In the genomic region with DNA sequence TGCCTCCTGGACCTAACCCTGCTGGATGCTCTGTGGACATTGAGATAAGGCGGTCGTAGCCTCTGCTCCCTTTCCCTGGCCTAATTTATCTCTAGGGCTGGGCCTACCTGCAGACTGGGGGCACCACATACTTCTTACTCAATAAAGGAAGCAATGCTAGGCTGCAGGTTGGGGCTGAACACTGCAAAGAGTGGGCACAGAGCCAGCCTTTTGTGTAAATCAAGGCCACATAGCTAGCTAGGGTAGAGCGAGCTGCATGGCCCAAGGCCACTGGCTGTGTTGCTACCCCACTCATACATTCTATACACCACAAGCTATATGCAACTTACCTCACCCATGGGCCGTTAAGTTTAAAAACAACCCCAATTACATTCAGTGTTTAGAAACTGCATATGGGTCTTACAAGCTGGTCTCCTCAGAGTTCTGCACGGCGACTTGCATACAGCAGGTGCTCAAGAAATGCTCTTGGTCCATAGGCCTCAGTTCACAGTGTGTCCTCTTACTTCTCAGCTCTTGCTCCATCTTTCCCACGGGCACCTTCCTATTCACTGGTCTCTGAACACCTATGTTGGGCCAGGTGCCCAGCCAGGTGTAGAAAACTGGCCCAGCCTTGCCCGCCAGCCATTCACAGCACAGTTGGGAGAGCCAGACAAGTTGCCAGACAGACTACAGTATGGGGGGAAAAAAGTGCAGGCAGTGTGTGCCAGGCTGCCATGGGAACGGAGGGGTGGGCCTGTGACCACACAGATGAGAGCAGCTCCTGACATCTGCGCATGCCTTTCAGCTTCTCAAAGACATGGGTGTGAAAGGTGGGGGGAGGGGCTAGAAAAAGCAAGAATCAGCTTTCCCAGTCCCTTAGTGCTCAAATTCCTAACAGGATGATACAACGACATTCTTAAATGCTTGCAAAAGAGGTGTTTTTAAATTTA, we compare ENCODE assay signal across 7 mouse cellular contexts. TPM values are rescaled to one million over a fixed set of nuclear protein-coding genes. Genes with fewer than 3 reads are reported as not detected.
DNase-seq lines count a peak whose midpoint lies in the region; ATAC-seq and TF ChIP-seq lines count a peak whose summit lies in the region.

No protein-coding gene starts in this region.

- no peak overlapping the region for H3K4me2 ChIP-seq in embryonic facial prominence, embryonic 14.5 days (ENCODE audit: low read depth, low read length)
- no peak overlapping the region for H3K4me2 ChIP-seq in limb, embryonic 14.5 days (replicated peaks; ENCODE audit: low read depth, low read length, severe bottlenecking)

- H3K36me3 ChIP-seq in embryonic facial prominence, embryonic 14.5 days (ENCODE audit: control insufficient read depth, insufficient read depth, low read length), result no peaks in the 10 kb centered on the region
- no peaks in the 10 kb centered on the region for H3K36me3 ChIP-seq in kidney, adult 2 months (ENCODE audit: control insufficient read depth, insufficient read depth, low read length)
- no peaks in the 10 kb centered on the region for H3K36me3 ChIP-seq in limb, embryonic 14.5 days (ENCODE audit: control insufficient read depth, insufficient read depth, low read length)

- WGBS in embryonic facial prominence, embryonic 14.5 days, result 69% methylated on average over 11 of the region's 11 CpGs
- WGBS in kidney, adult 2 months, result 78% methylated on average over 11 of the region's 11 CpGs
- 75% methylated on average over 11 of the region's 11 CpGs for WGBS in limb, embryonic 14.5 days
- 76% methylated on average over 11 of the region's 11 CpGs for WGBS in cerebellum, adult 2 months

- no peak overlapping the region for H3K27ac ChIP-seq in embryonic facial prominence, embryonic 14.5 days (replicated peaks; ENCODE audit: low read depth, low read length)
- no peak overlapping the region for H3K27ac ChIP-seq in kidney, adult 2 months (ENCODE audit: insufficient read depth, low read depth, low read length)
- no peak overlapping the region for H3K27ac ChIP-seq in limb, embryonic 14.5 days (replicated peaks; ENCODE audit: low read depth, low read length)
- H3K27ac ChIP-seq in cerebellum, adult 2 months (ENCODE audit: insufficient read depth, low read length), result no peak overlapping the region

- H3K4me3 ChIP-seq in embryonic facial prominence, embryonic 14.5 days (ENCODE audit: low read depth, low read length), result no peak overlapping the region
- H3K4me3 ChIP-seq in kidney, adult 2 months (ENCODE audit: insufficient read depth, low read depth, low read length), result no peak overlapping the region
- no peak overlapping the region for H3K4me3 ChIP-seq in limb, embryonic 14.5 days (replicated peaks; ENCODE audit: low read length)
- H3K4me3 ChIP-seq in cerebellum, adult 2 months (replicated peaks; ENCODE audit: insufficient read depth, low read depth, low read length), result no peak overlapping the region

- H3K27me3 ChIP-seq in embryonic facial prominence, embryonic 14.5 days (replicated peaks; ENCODE audit: control insufficient read depth, insufficient read depth, low read length), result no peaks in the 10 kb centered on the region
- H3K27me3 ChIP-seq in kidney, adult 2 months (replicated peaks; ENCODE audit: control insufficient read depth, insufficient read depth, low read length), result no peaks in the 10 kb centered on the region
- H3K27me3 ChIP-seq in limb, embryonic 14.5 days (ENCODE audit: control insufficient read depth, insufficient read depth, low read length), result no peaks in the 10 kb centered on the region
- no peaks in the 10 kb centered on the region for H3K27me3 ChIP-seq in cerebellum, adult 2 months (ENCODE audit: control insufficient read depth, insufficient read depth, low read length)

- H3K9me3 ChIP-seq in embryonic facial prominence, embryonic 14.5 days (ENCODE audit: control insufficient read depth, low read length), result no peaks in the 10 kb centered on the region
- no peaks in the 10 kb centered on the region for H3K9me3 ChIP-seq in limb, embryonic 14.5 days (ENCODE audit: control insufficient read depth, low read length)

- peak; percentile 73 for ATAC-seq in embryonic facial prominence, embryonic 14.5 days (ENCODE audit: low read depth)
- 0 out of 2 replicates have a peak, but pooled peaks have one; percentile 48 for ATAC-seq in limb, embryonic 14.5 days (ENCODE audit: low FRiP score, low read depth)
- no peak for ATAC-seq in megakaryocyte progenitor cell, adult 5-6 weeks (replicated peaks; ENCODE audit: poor library complexity)
- ATAC-seq in activated CD4-positive, CD25-positive, alpha-beta regulatory T cell, adult 4 months, result no peak

- no peak overlapping the region for H3K9ac ChIP-seq in embryonic facial prominence, embryonic 14.5 days (ENCODE audit: low read depth, low read length)
- no peak overlapping the region for H3K9ac ChIP-seq in limb, embryonic 14.5 days (ENCODE audit: low read depth, low read length, severe bottlenecking)

- TF ChIP-seq CTCF in kidney, adult 2 months (conservative IDR thresholded peaks at IDR 0.05; ENCODE audit: insufficient read depth, insufficient read length, low read depth, low read length), result no peak
- no peak for TF ChIP-seq CTCF in cerebellum, adult 2 months (IDR thresholded peaks at IDR 0.05; ENCODE audit: borderline replicate concordance, insufficient read depth, low read depth, low read length)

- peak; percentile 72 for DNase-seq in brain, adult 2 months (ENCODE audit: low read depth, low spot score)
- DNase-seq in embryonic facial prominence, embryonic 14.5 days (ENCODE audit: low spot score), result peak; percentile 67
- peak; percentile 37 for DNase-seq in kidney, adult 2 months
- DNase-seq in limb, embryonic 14.5 days (ENCODE audit: low spot score), result peak; percentile 13
- no peak for DNase-seq in cerebellum, adult 2 months

- no peak for TF ChIP-seq POLR2A in kidney, adult 2 months (IDR thresholded peaks at IDR 0.05; ENCODE audit: low read depth, low read length)
- TF ChIP-seq POLR2A in limb, embryonic 14.5 days (IDR thresholded peaks at IDR 0.05; ENCODE audit: borderline replicate concordance, extremely low read depth, insufficient read depth, insufficient read length), result no peak
- no peak for TF ChIP-seq POLR2A in cerebellum, adult 2 months (IDR thresholded peaks at IDR 0.05; ENCODE audit: borderline replicate concordance, insufficient read depth, low read length)

- peaks cover 6% of the 10 kb centered on the region; the same call in 1 of the 2 replicates for H3K4me1 ChIP-seq in embryonic facial prominence, embryonic 14.5 days (ENCODE audit: control insufficient read depth, insufficient read depth, low read length)
- H3K4me1 ChIP-seq in kidney, adult 2 months (ENCODE audit: control insufficient read depth, insufficient read depth, low read length), result no peaks in the 10 kb centered on the region
- H3K4me1 ChIP-seq in limb, embryonic 14.5 days (ENCODE audit: control insufficient read depth, insufficient read depth, low read length), result peaks cover 11% of the 10 kb centered on the region
- H3K4me1 ChIP-seq in cerebellum, adult 2 months (ENCODE audit: control insufficient read depth, insufficient read depth, low read length), result peaks cover 23% of the 10 kb centered on the region

RNA-seq across cellular contexts. Expression of a gene that starts 13.5 kb away (rescaled TPM):
- 6.8 and 7.2 TPM in 2 replicates for polyA plus RNA-seq in embryonic facial prominence, embryonic 14.5 days (2014; fragmentation: Nextera tagmentation; extraction: Ambion mirVana)
- 7.8 and 8.3 TPM in 2 replicates for polyA plus RNA-seq in kidney, adult 2 months (2012; rRNA removed)
- polyA plus RNA-seq in limb, embryonic 14.5 days (2012; rRNA removed), result 6.1 and 6.5 TPM in 2 replicates
- 6.8 and 7.8 TPM in 2 replicates for polyA plus RNA-seq in limb, embryonic 14.5 days (2014; fragmentation: Nextera tagmentation; extraction: Ambion mirVana)
- total RNA-seq in megakaryocyte progenitor cell, adult 5-6 weeks (2015), result 3.8 and 4.0 TPM in 2 replicates
- 2.0 and 4.7 TPM in 2 replicates for total RNA-seq in megakaryocyte progenitor cell, adult 5-6 weeks (2017)
- 1 to 10 TPM; 5.6 to 6.0 TPM for polyA plus RNA-seq in activated CD4-positive, CD25-positive, alpha-beta regulatory T cell, adult 4 months (2017; shearing (Covaris generic))
- polyA plus RNA-seq in cerebellum, adult 2 months (2012; rRNA removed), result 7.4 and 7.5 TPM in 2 replicates

Comparison
In these comparisons a context has a peak if more than half of its experiments do, and no peak if none do; other contexts are left out.
1. DNase-seq: peak in brain, adult 2 months (single experiment), embryonic facial prominence, embryonic 14.5 days (single experiment), kidney, adult 2 months (single experiment) and limb, embryonic 14.5 days (single experiment); none in cerebellum, adult 2 months (0 of 2).
2. ATAC-seq: peak in embryonic facial prominence, embryonic 14.5 days (single experiment) and limb, embryonic 14.5 days (single experiment); none in megakaryocyte progenitor cell, adult 5-6 weeks (single experiment) and activated CD4-positive, CD25-positive, alpha-beta regulatory T cell, adult 4 months (single experiment).